Mouse (Mus musculus): ENCODE data around the gene 1700080E11Rik.
"Not testable (repeated sequence)": the region's sequence is repeated elsewhere in the genome, so short reads cannot be mapped to it uniquely, and the experiment has no call there.

DNA sequence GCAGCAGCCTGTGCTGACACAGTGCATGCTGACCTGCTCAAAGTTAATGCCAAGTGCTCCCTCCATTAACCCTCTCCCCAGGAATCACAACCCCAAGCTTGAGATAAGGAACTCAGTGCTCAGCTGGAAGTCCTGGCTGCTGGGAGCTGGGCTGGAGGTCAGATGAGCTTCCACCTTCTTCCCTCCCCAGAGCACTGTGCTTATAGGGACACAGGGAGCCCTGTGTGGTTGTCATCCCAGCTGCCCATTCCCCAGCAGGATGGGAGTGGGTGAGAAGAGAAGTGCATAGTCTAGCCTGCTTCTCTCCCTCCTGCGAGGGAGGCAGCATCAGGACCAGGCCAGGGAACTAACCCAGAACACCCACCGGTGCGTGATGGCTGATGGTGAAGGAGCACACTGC is 19.7 kb downstream of the 1700080E11Rik start:
- TF ChIP-seq CTCF (IDR thresholded peaks at IDR 0.05; ENCODE audit: low read depth, low read length); POLR2A (IDR thresholded peaks at IDR 0.05; ENCODE audit: borderline replicate concordance, low read depth, low read length): not testable (repeated sequence)

Data from bone marrow macrophage, adult 2 months (primary cell).